Mouse (Mus musculus) macrophage (primary cell): Measurements from ENCODE around the gene Pcyox1. TPM values are rescaled to one million over a fixed set of nuclear protein-coding genes. Genes with fewer than 3 reads are reported as not detected.
"Not testable (repeated sequence)": the region's sequence is repeated elsewhere in the genome, so short reads cannot be mapped to it uniquely, and the experiment has no call there.

Experiments used
- H3K27ac ChIP-seq: fragments of 350-480 bp; formaldehyde crosslinking; 2 replicates; pipeline ENCODE4 v1.9.0; 2021
- H3K36me3 ChIP-seq: fragments of 350-480 bp; formaldehyde crosslinking; 2 replicates; pipeline ENCODE4 v1.9.0; 2021; ENCODE audit errors: inconsistent target
- H3K4me3 ChIP-seq: fragments of 350-480 bp; formaldehyde crosslinking; 2 replicates; pipeline ENCODE4 v1.9.0; 2021; ENCODE audit errors: inconsistent target
- H3K79me2 ChIP-seq: fragments of 350-480 bp; formaldehyde crosslinking; 2 replicates; pipeline ENCODE4 v1.9.0; 2021; ENCODE audit errors: inconsistent target
- WGBS: methylation state at CpG from one replicate; pipeline ENCODE4 v1.1.7; 2026; ENCODE audit warnings: inconsistent platforms; ENCODE audit not compliant: missing documents; 5-methylcytosine and 5-hydroxymethylcytosine counted together
- polyA plus RNA-seq: library from polyadenylated mRNA; stranded (reverse); fragments of 250-400 nt; gene quantifications from 3 replicates; pipeline ENCODE4 v1.2.4, GENCODE M21; 2018; ENCODE audit warnings: inconsistent platforms

Pcyox1 gene
- polyA plus RNA-seq, 1 experiment from 2014 or later: 122 TPM

DNA sequence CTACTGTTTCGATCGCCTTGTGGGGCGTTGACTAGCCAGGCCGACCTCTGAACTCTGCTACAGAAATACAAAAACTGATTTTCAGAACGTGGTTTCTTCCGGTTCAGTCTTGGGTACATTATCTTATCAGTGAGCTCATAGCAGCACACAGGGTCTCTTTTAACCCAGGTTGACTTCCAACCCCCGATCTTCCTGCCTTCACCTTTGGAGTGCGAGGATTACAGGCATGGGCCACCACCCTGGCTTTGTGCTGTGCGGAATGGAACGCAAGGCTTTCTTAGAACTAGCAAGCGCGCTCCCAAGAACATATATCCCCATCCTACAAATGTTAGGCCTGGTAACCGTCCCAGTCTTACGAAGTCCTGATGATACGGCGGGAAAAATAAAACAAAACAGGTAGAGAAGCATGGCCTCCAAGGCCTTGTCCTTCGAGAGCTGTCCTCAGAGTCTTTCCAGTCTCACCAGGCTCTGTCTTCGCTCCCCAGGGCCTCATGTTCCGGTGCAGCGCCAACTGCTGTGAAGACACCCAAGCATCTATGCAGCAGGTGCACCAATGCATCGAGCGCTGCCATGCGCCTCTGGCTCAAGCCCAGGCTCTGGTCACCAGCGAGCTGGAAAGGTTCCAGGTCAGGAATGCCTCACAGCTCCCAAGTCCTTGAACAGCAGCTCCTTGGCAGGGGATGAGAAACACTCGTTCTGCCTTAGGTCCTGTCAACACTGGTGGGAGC lies 30.7 kb downstream of the Pcyox1 start:
- 60% methylated on average over 25 of the region's 25 CpGs for WGBS
- H3K36me3 ChIP-seq: no peaks in the 10 kb centered on the region
- no peaks in the 10 kb centered on the region; the same call in 1 of the 2 replicates for H3K79me2 ChIP-seq
- H3K27ac ChIP-seq: 0 out of 2 replicates have a peak overlapping the region, but pooled peaks have one; percentile 21
- H3K4me3 ChIP-seq: peak overlapping the region; percentile 59

DNA sequence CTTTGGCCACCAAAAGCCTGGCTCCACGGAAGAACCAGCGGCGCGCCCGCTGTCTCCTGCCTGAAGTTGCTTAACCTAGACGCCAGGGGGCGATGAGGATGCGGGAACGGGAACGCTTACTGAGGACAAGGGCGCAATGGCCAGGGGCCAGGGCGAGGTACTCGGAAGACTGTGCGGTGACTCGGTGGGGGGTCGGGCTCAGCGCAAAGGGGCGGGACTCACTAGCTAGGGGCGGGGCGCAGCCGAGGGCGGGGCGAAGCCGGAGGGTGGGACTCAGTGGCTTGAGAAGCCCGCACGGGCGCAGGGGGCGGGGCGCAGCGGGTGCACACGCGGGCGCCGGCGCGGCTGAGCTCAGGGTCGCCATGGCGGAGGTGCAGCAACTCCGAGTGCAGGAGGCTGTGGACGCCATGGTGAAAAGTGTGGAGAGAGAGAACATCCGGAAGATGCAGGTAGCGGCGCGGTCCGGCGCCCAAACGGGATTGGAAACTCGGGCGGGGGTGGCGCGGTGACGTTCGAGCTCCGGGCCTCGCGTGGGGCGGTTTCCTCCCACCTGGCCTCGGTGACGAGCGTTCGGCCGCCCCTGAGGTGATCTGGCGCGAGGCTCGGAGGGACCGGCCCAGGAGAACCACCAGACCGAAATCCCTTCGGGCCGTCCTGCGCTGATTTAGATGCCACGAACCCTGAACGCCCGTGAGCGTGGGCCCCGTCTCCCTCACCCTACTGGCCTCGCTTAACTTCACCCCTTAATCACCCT lies 31.4 kb downstream of the Pcyox1 start, which contains the start of gene Fam136a:
Fam136a (plus strand) TSS at position 276 of the 754 bp plus-strand sequence.
- H3K79me2 ChIP-seq: no peaks in the 10 kb centered on the region; the same call in 1 of the 2 replicates
- 0 out of 2 replicates have a peak within 1 kb of the TSS, but pooled peaks have one; percentile 21 for H3K27ac ChIP-seq
- 0% methylated on average over 61 of the region's 76 CpGs for WGBS
- no peaks in the 10 kb centered on the region for H3K36me3 ChIP-seq
- H3K4me3 ChIP-seq: peak within 1 kb of the TSS; percentile 59

DNA sequence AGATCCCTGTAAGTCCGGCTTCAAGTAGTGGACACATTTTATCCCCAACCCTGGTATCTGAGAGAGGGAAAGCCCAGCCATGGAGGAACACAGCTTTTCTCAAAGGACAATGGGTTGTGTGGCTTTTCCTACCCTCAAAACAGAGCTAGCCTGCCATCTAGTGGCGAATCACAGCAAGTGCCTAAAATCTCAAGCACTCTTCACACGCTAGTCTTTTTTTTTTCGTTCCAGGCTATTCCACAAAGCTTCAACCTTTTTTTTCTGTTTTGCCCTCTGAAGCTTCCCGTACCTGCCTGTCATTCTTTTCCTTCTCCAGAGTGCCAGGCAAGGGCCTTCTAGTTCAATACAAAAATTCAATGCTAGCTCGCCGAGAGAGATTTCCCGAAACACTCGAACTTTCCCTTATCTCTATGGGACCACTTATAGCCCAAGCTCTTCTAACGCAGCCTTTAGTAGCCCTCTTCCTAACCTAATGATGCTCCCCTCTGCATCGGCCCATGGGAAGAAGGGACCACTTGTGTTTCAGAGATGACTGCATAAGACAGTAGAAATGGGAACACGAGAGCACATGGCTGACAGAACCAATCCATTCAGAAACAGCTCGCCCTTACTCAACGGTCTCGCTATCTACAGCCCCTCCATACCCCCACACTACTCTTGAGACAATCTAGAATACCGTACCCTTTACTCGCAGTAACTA lies 32.4 kb downstream of the Pcyox1 start:
- WGBS: 1% methylated on average over 16 of the region's 17 CpGs
- H3K36me3 ChIP-seq: no peaks in the 10 kb centered on the region
- H3K4me3 ChIP-seq: peak overlapping the region; percentile 51
- no peak overlapping the region for H3K27ac ChIP-seq
- H3K79me2 ChIP-seq: no peaks in the 10 kb centered on the region; the same call in 1 of the 2 replicates

DNA sequence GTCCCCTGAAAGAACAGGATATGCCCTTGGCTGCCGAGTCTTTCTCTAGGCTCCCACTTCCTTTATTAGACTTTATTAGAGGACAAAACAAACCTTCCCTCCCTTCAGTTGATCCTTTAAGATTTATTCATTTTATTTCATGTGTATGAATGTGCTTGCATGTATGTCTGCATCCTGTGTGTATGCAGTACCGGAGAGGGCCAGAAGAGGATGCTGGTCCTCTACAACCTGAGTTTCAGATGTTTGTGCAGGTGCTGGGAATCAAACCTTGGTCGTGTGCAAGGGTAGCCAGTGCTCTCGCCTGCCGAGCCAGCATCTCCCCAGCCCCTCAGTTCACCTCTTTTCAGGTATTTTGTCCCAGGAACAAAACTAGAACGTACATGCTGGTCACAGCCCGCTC lies 35.6 kb downstream of the Pcyox1 start:
- WGBS: 88% methylated on average over 7 of the region's 7 CpGs
- Histone ChIP-seq H3K79me2 (no peaks in the 10 kb centered on the region; the same call in 1 of the 2 replicates), H3K27ac (no peak overlapping the region), H3K4me3 (no peak overlapping the region), H3K36me3 (no peaks in the 10 kb centered on the region)

DNA sequence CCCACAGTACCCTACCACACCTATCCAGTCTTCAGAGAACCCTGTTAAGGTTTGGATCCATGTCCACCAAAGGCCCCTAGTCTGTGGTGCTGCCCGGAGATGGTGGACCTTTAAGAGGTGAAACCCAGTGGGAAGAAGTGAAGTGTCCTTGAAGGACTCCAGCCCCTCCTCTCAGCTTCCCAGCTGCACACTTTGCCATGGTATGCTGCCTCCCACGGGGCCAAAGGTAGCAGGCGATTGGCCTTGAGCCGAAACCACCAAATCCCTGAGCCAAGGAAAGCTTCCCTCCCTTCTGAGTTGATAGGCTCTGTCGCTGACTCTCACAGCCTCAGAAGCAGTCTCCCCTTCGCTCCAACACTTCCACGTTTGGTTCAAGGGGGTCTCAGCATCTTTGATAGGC lies 36.3 kb downstream of the Pcyox1 start:
- no peak overlapping the region for H3K27ac ChIP-seq
- no peaks in the 10 kb centered on the region for H3K79me2 ChIP-seq
- H3K36me3 ChIP-seq: no peaks in the 10 kb centered on the region
- H3K4me3 ChIP-seq: no peak overlapping the region
- 83% methylated on average over 7 of the region's 7 CpGs for WGBS

DNA sequence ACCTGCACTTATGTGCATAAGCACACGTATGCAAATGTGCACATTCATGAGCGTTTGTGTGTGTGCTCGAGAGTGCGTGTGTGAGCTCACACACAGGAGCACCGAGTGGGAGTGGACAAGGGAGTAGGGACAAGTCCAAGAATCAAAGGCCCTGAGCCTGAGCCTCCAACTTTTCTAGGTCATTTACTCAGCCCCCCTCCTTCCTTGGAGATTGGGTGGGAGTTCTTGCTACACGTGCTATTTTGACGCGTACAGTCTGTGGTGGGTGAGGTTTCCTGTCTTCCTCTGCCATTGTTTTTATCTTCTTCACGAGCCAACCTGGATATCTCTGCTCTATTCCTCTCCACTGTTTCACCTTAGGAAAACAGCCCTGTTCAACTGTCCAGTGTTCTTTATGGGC lies 40.0 kb downstream of the Pcyox1 start:
- 60% methylated on average over 9 of the region's 9 CpGs for WGBS
- Histone ChIP-seq H3K27ac (no peak overlapping the region), H3K36me3 (no peaks in the 10 kb centered on the region), H3K4me3 (no peak overlapping the region), H3K79me2 (no peaks in the 10 kb centered on the region)

DNA sequence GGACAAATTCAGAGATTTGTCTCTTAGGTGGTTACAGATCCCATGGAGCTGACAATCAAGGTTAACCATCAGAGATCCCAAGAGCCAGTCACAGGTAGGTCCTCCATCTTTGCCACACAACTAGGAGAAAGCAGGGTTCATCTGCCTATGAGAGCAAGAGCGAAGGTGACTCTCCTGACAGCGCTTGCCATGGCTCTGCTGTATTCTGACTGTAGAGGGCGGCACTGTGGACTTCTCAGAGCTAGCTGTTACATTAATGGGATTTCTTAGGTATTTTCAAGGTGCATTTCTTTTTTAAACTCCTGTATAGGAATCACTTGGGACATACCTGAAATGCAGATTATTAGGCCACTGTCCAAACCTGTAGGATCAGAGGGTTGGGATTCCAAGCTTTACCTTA lies 42.0 kb downstream of the Pcyox1 start:
- H3K4me3 ChIP-seq: no peak overlapping the region
- no peaks in the 10 kb centered on the region for H3K79me2 ChIP-seq
- no peak overlapping the region for H3K27ac ChIP-seq
- H3K36me3 ChIP-seq: no peaks in the 10 kb centered on the region
- 97% methylated on average over 3 of the region's 3 CpGs for WGBS

DNA sequence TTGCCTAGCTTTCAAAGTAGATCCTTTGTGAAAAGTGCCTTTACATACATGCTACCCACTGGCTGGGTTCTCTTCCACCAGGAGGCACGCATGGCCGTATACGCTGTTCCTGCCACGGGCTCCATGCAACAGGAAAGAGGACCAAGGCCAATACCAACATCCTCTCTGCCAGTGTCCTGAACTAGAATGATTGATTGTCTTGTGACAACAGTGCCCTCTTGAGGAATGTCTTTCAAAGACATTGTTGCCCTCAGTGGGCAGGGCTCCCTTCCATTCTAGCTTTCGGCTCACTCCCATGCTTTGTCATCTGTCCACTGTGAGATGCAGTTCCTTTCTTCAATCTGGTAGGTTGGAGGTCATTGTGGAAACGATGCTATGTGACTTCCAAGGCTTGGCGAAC lies 47.7 kb downstream of the Pcyox1 start:
- Histone ChIP-seq H3K4me3 (no peak overlapping the region), H3K36me3 (no peaks in the 10 kb centered on the region), H3K27ac (no peak overlapping the region), H3K79me2 (no peaks in the 10 kb centered on the region)
- 31% methylated on average over 7 of the region's 7 CpGs for WGBS

DNA sequence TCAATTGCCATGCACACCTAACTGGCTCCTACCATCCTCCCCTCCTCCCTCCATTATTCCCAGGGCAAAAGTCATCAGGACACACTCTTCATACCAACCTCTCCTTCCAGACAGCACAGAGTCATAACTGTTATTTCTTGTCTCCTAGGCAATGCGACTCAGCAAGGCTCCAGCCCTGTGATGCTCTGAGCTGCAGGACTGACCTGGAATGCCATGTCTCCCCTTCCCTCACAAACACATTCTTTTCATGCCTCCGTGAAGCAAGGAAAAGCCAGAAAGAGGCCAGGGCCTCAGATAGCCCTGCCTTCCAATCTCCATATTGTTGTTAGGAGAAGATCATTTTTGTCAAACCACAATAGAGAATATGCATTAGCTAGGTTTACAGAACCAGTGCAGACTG lies 50.9 kb downstream of the Pcyox1 start:
- Histone ChIP-seq H3K79me2 (no peaks in the 10 kb centered on the region), H3K27ac (no peak overlapping the region), H3K36me3 (no peaks in the 10 kb centered on the region), H3K4me3 (no peak overlapping the region)
- 85% methylated on average over 2 of the region's 2 CpGs for WGBS

DNA sequence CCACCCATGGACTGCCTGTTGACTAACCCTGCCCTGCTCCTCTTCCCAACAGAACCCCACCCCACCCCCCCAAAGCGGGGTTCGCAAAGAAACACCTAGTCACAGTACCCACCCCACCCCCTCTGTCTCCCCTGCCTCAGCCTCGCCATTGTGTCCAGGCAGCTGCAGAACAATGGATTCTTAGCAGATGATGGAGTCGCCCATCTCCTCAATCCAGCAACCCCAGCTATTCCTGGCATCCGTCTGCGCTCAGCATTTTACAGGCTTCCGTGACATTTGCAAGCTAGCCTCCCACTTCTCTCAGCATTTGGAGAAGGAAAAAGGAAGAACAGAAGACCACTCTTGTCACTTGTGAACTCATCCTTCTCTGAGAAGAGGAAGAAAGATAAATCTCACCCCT lies 53.3 kb downstream of the Pcyox1 start:
- Histone ChIP-seq H3K36me3 (no peaks in the 10 kb centered on the region), H3K27ac (no peak overlapping the region), H3K4me3 (no peak overlapping the region), H3K79me2 (no peaks in the 10 kb centered on the region)
- 55% methylated on average over 4 of the region's 7 CpGs for WGBS

DNA sequence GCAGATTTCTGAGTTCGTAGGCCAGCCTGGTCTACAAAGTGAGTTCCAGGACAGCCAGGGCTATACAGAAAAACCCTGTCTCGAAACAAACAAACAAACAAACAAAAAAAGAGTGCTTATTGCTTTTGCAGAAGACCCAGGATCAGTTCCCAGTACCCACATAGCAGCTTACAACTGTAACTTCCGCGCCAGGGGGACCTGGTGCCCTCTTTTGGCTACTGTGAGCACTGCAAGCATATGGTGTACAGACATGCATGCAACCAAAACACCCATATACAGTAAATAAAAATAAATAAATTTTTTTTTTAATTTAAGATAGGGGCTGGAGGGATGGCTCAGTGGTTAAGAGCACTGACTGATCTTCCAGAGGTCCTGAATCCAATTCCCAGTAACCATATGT lies 60.6 kb downstream of the Pcyox1 start:
- H3K36me3 ChIP-seq, H3K79me2 ChIP-seq, H3K4me3 ChIP-seq, H3K27ac ChIP-seq: not testable (repeated sequence)
- 83% methylated on average over 3 of the region's 4 CpGs for WGBS

Other genes with a start within 250 kb of the Pcyox1 start
- gene Tgfa, start 201.9 kb downstream of the Pcyox1 start, polyA plus RNA-seq: not detected in 3 replicates
- 12.4 to 38.2 TPM (median 14.4 TPM) in 3 replicates for gene Fam136a, start 31.5 kb downstream of the Pcyox1 start, polyA plus RNA-seq
- 12.5 to 46.1 TPM (median 31.1 TPM) in 3 replicates for gene Snrpg, start 25.9 kb downstream of the Pcyox1 start, polyA plus RNA-seq
- 11.3 to 18.2 TPM (median 14.0 TPM) in 3 replicates for gene Tia1, start 7.1 kb upstream of the Pcyox1 start, polyA plus RNA-seq
- not detected in 3 replicates for gene Gm44790, start 29.5 kb upstream of the Pcyox1 start, polyA plus RNA-seq
- 8.0 to 12.3 TPM (median 8.9 TPM) in 3 replicates for gene C87436, start 41.2 kb upstream of the Pcyox1 start, polyA plus RNA-seq
- 129 to 213 TPM (median 209 TPM) in 3 replicates for gene Pcbp1, start 129.2 kb upstream of the Pcyox1 start, polyA plus RNA-seq
- gene Asprv1, start 231.0 kb upstream of the Pcyox1 start, polyA plus RNA-seq: 0.14 to 0.17 TPM in 2 of 3 replicates, not detected in the other